Mouse (Mus musculus) MEL (cell line): ENCODE measurements at regions not wholly inside any gene's neighbourhood (a gene's known extent, or its start where the extent isn't known, plus 50 kb on each side); places are given as distances from the start of the nearest gene placed in this dataset.

ENCODE experiments used
- DNase-seq: peaks from one replicate; pipeline ENCODE4 v3.0.0; 2011; ENCODE audit warnings: low read depth, low spot score
- H3K27ac ChIP-seq: 2 replicates; pipeline ENCODE4 v1.5.1; 2012; ENCODE audit warnings: low read depth, mild to moderate bottlenecking, control low read depth, low read length, moderate library complexity; ENCODE audit not compliant: control insufficient read depth
- H3K27me3 ChIP-seq, 2 experiments: fragments of 150-350 bp in 1 of 2; sonication (generic) in 1 of 2; 2 replicates each; pipeline ENCODE4 v1.6.1; 2012; ENCODE audit warnings: low read length in 2 of 2, mild to moderate bottlenecking in 2 of 2, improper control_type of control experiment in 1 of 2, moderate library complexity in 1 of 2; ENCODE audit not compliant: insufficient read depth in 2 of 2, control insufficient read depth in 1 of 2
- H3K36me3 ChIP-seq, 2 experiments: 2 replicates each; pipeline ENCODE4 v1.6.1; 2012 to 2014; ENCODE audit warnings: low read length in 2 of 2, improper control_type of control experiment in 1 of 2, inconsistent platforms in 1 of 2, mild to moderate bottlenecking in 1 of 2; ENCODE audit not compliant: insufficient read depth in 2 of 2, control insufficient read depth in 1 of 2
- H3K4me1 ChIP-seq, 2 experiments: fragments of 150-350 bp in 1 of 2; sonication (generic) in 1 of 2; 2 replicates each; pipeline ENCODE4 v1.6.1; 2012; ENCODE audit warnings: low read length in 2 of 2, improper control_type of control experiment in 1 of 2, mild to moderate bottlenecking in 1 of 2; ENCODE audit not compliant: insufficient read depth in 2 of 2, control insufficient read depth in 1 of 2
- H3K4me3 ChIP-seq, 2 experiments: fragments of 150-350 bp in 1 of 2; sonication (generic) in 1 of 2; 2 replicates each; pipeline ENCODE4 v1.5.1; 2012; ENCODE audit warnings: low read depth in 2 of 2, low read length in 2 of 2, mild to moderate bottlenecking in 2 of 2, moderate library complexity in 2 of 2, control low read depth in 1 of 2, improper control_type of control experiment in 1 of 2; ENCODE audit not compliant: control insufficient read depth in 1 of 2, insufficient read depth in 1 of 2
- H3K79me2 ChIP-seq: 2 replicates; pipeline ENCODE4 v1.6.1; 2012; ENCODE audit warnings: mild to moderate bottlenecking, low read length, moderate library complexity; ENCODE audit not compliant: control insufficient read depth, poor library complexity, insufficient read depth
- H3K9ac ChIP-seq: 2 replicates; pipeline ENCODE4 v1.6.1; 2012; ENCODE audit warnings: low read depth, mild to moderate bottlenecking, control low read depth, low read length, moderate library complexity; ENCODE audit not compliant: control insufficient read depth, poor library complexity, severe bottlenecking
- H3K9me3 ChIP-seq: fragments of 150-350 bp; sonication (generic); replicated peaks from 2 replicates; pipeline ENCODE4 v1.6.1; 2012; ENCODE audit warnings: mild to moderate bottlenecking, low read length, improper control_type of control experiment, moderate library complexity; ENCODE audit not compliant: insufficient read depth
- BHLHE40 ChIP-seq: IDR thresholded peaks from 2 replicates; pipeline ENCODE4 v1.6.1; 2012; ENCODE audit warnings: low read depth, mild to moderate bottlenecking, inconsistent platforms, low read length, improper control_type of control experiment, borderline replicate concordance
- CHD1 ChIP-seq: IDR thresholded peaks from 2 replicates; pipeline ENCODE4 v1.6.1; 2012; ENCODE audit warnings: low read depth, mild to moderate bottlenecking, inconsistent platforms, low read length, improper control_type of control experiment
- CTCF ChIP-seq, 3 experiments: IDR thresholded peaks in 2 of 3; conservative IDR thresholded peaks in 1 of 3; 2 replicates each; pipeline ENCODE4 v1.5.1; 2011 to 2012; ENCODE audit warnings: low read length in 3 of 3, low read depth in 2 of 3, mild to moderate bottlenecking in 2 of 3, improper control_type of control experiment in 1 of 3, inconsistent platforms in 1 of 3, mixed read lengths in 1 of 3, moderate library complexity in 1 of 3; ENCODE audit not compliant: control insufficient read depth in 1 of 3, insufficient read depth in 1 of 3, poor library complexity in 1 of 3, severe bottlenecking in 1 of 3
- ETS1 ChIP-seq: IDR thresholded peaks from 2 replicates; pipeline ENCODE4 v1.6.1; 2012; ENCODE audit warnings: low read depth, mild to moderate bottlenecking, inconsistent platforms, low read length, improper control_type of control experiment, moderate library complexity
- GATA1 ChIP-seq: IDR thresholded peaks from 2 replicates; pipeline ENCODE4 v1.6.1; 2011; ENCODE audit warnings: low read depth, low read length, improper control_type of control experiment
- HCFC1 ChIP-seq: IDR thresholded peaks from 2 replicates; pipeline ENCODE4 v1.6.1; 2012; ENCODE audit warnings: low read depth, mild to moderate bottlenecking, inconsistent platforms, low read length, improper control_type of control experiment, moderate library complexity
- JUND ChIP-seq: IDR thresholded peaks from 2 replicates; pipeline ENCODE4 v1.6.1; 2011; ENCODE audit warnings: low read depth, mild to moderate bottlenecking, improper control_type of control experiment, low read length
- KAT2A ChIP-seq: conservative IDR thresholded peaks from 2 replicates; pipeline ENCODE4 v1.6.1; 2012; ENCODE audit warnings: low read depth, low read length, improper control_type of control experiment, inconsistent platforms
- MAZ ChIP-seq: IDR thresholded peaks from 2 replicates; pipeline ENCODE4 v1.6.1; 2012; ENCODE audit warnings: low read depth, mild to moderate bottlenecking, inconsistent platforms, low read length, improper control_type of control experiment
- NRF1 ChIP-seq: IDR thresholded peaks from 2 replicates; pipeline ENCODE4 v1.6.1; 2014; ENCODE audit warnings: low read depth, mild to moderate bottlenecking, inconsistent platforms, low read length, improper control_type of control experiment, moderate library complexity; ENCODE audit not compliant: poor library complexity, insufficient read depth, severe bottlenecking
- POLR2A ChIP-seq, 2 experiments: IDR thresholded peaks; 2 replicates each; pipeline ENCODE4 v1.6.1; 2011 to 2012; ENCODE audit warnings: low read length in 2 of 2, mild to moderate bottlenecking in 2 of 2, control low read depth in 1 of 2, improper control_type of control experiment in 1 of 2, low read depth in 1 of 2, moderate library complexity in 1 of 2; ENCODE audit not compliant: control insufficient read depth in 1 of 2, insufficient read depth in 1 of 2, poor library complexity in 1 of 2
- POLR2AphosphoS2 ChIP-seq: IDR thresholded peaks from 2 replicates; pipeline ENCODE4 v1.6.1; 2011; ENCODE audit warnings: low read length, improper control_type of control experiment
- RAD21 ChIP-seq: IDR thresholded peaks from 2 replicates; pipeline ENCODE4 v1.6.1; 2011; ENCODE audit warnings: mild to moderate bottlenecking, low read depth, low read length, improper control_type of control experiment
- SIN3A ChIP-seq: IDR thresholded peaks from 2 replicates; pipeline ENCODE4 v1.6.1; 2012; ENCODE audit warnings: low read length, improper control_type of control experiment, inconsistent platforms
- SMC3 ChIP-seq: IDR thresholded peaks from 2 replicates; pipeline ENCODE4 v1.6.1; 2011; ENCODE audit warnings: low read depth, low read length, improper control_type of control experiment
- TAL1 ChIP-seq: IDR thresholded peaks from 2 replicates; pipeline ENCODE4 v1.6.1; 2012; ENCODE audit warnings: mild to moderate bottlenecking, inconsistent platforms, low read length, moderate library complexity, mixed read lengths
- ZKSCAN1 ChIP-seq: IDR thresholded peaks from 2 replicates; pipeline ENCODE4 v1.6.1; 2012; ENCODE audit warnings: low read depth, mild to moderate bottlenecking, inconsistent platforms, low read length, improper control_type of control experiment, moderate library complexity
- ZMIZ1 ChIP-seq: IDR thresholded peaks from 2 replicates; pipeline ENCODE4 v1.6.1; 2012; ENCODE audit warnings: low read depth, mild to moderate bottlenecking, inconsistent platforms, low read length, improper control_type of control experiment, moderate library complexity

DNA sequence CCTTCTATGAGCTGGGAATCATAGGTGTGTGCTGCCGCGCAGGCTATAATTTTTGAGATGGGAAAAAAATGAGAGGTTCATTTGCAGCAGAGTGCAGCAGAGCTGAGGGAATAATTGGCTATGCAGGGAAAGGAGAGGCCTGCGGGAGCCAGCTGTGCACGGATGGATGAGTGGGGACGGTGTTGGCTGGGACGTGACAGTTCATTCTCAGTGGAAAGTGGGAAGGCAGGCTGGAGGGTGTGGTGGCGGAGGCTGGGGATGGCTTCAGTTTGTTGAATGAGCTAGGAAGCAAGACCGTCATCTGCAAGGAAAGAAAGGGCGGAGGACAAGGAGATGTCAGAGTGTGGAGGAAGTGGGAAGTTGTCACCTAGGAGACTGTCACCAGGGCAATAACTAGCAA, 180.4 kb upstream of the Bcor start:
- no peaks in the 10 kb centered on the region for H3K27me3 ChIP-seq
- no peak overlapping the region for H3K4me3 ChIP-seq
- H3K36me3 ChIP-seq, result no peaks in the 10 kb centered on the region
- H3K4me1 ChIP-seq, result no peaks in the 10 kb centered on the region
- TF ChIP-seq TAL1, result no peak
- TF ChIP-seq KAT2A, result no peak
- no peak for TF ChIP-seq HCFC1
- TF ChIP-seq CHD1, result no peak
- H3K9ac ChIP-seq, result no peak overlapping the region
- DNase-seq, result no peak
- no peak overlapping the region for H3K27ac ChIP-seq
- no peaks in the 10 kb centered on the region for H3K9me3 ChIP-seq
- H3K79me2 ChIP-seq, result no peaks in the 10 kb centered on the region

DNA sequence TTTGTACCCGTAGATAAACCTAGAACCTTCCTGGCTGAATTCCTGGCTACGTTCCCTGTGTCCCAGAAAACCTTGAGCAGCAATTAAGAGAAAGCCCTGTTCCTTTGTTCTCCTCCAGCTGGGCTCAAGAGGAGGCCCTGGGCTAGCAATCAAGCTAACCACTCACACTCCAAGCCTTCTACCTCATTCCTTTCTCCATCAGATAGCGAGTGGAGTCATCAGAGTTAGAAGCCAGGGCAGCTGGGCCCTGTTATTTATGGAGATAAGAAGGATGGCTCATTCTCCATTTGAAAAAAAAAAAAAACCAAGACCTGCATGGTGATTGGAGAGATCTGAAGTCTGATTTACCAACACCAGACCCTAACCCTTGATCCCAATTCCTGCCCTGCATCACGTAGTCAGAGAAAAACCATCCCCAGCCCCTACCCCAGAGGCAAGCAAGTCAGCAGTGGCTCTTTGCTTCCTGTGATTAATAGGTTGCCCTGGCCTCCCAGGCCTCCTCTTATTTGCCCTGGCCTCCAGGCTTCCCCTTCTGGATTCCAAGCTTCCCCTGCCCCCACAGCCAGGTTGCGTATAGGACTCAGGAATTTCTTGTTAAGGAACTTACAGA, 181.3 kb upstream of the Bcor start:
- H3K9me3 ChIP-seq, result no peaks in the 10 kb centered on the region
- no peaks in the 10 kb centered on the region for H3K27me3 ChIP-seq
- no peaks in the 10 kb centered on the region for H3K79me2 ChIP-seq
- DNase-seq, result peak; percentile 19
- no peak overlapping the region for H3K4me3 ChIP-seq
- no peak overlapping the region for H3K27ac ChIP-seq
- no peak overlapping the region for H3K9ac ChIP-seq
- no peak for TF ChIP-seq CTCF (IDR thresholded peaks at IDR 0.05 in 2 of 3, conservative IDR thresholded peaks at IDR 0.05 in 1 of 3; ENCODE audit: control insufficient read depth in 1 of 3, insufficient read depth in 1 of 3, low read depth in 2 of 3, low read length in 3 of 3, poor library complexity in 1 of 3, severe bottlenecking in 1 of 3)
- no peak for TF ChIP-seq SMC3
- no peak for TF ChIP-seq ZKSCAN1
- no peak for TF ChIP-seq NRF1
- TF ChIP-seq BHLHE40, result no peak
- no peak for TF ChIP-seq MAZ
- no peak for TF ChIP-seq ETS1
- TF ChIP-seq SIN3A, result no peak
- no peak for TF ChIP-seq ZMIZ1
- no peak for TF ChIP-seq POLR2A (IDR thresholded peaks at IDR 0.05; ENCODE audit: control insufficient read depth in 1 of 2, insufficient read depth in 1 of 2, low read depth in 1 of 2, low read length in 2 of 2, poor library complexity in 1 of 2)
- TF ChIP-seq JUND, result no peak
- no peak for TF ChIP-seq GATA1
- TF ChIP-seq RAD21, result no peak
- no peak for TF ChIP-seq POLR2AphosphoS2
- no peaks in the 10 kb centered on the region for H3K36me3 ChIP-seq
- no peaks in the 10 kb centered on the region for H3K4me1 ChIP-seq
